Mouse (Mus musculus) kidney, embryonic 14.5 days (tissue): ENCODE measurements around the gene Tuba1a. TPM values are rescaled to one million over a fixed set of nuclear protein-coding genes. Genes with fewer than 3 reads are reported as not detected.

Experiments used
- ATAC-seq: fragments of 200-750 bp; cut with Nextera tagmentation; 2 replicates; pipeline ENCODE4 v1.8.0; 2017; ENCODE audit warnings: moderate number of reproducible peaks, mild to moderate bottlenecking, moderate TSS enrichment, moderate library complexity; ENCODE audit not compliant: low FRiP score, low TSS enrichment
- H3K27ac ChIP-seq: fragments of 300-500 bp; sonication (generic); 2 replicates; pipeline ENCODE4 v1.5.1; 2014; ENCODE audit warnings: low read depth, mild to moderate bottlenecking, low read length, moderate library complexity, mixed read lengths
- H3K27me3 ChIP-seq: fragments of 300-500 bp; sonication (generic); 2 replicates; pipeline ENCODE4 v1.6.1; 2014; ENCODE audit warnings: mild to moderate bottlenecking, low read length; ENCODE audit not compliant: control insufficient read depth, insufficient read depth
- H3K36me3 ChIP-seq: fragments of 300-500 bp; sonication (generic); 2 replicates; pipeline ENCODE4 v1.6.1; 2014; ENCODE audit warnings: low read length, mixed read lengths; ENCODE audit not compliant: control insufficient read depth, insufficient read depth
- H3K4me1 ChIP-seq: fragments of 300-500 bp; sonication (generic); 2 replicates; pipeline ENCODE4 v1.6.1; 2014; ENCODE audit warnings: low read length, mixed read lengths; ENCODE audit not compliant: control insufficient read depth, insufficient read depth
- H3K4me2 ChIP-seq: fragments of 300-500 bp; sonication (generic); replicated peaks from 2 replicates; pipeline ENCODE4 v1.6.1; 2014; ENCODE audit warnings: low read depth, mild to moderate bottlenecking, low read length
- H3K4me3 ChIP-seq: fragments of 300-500 bp; sonication (generic); 2 replicates; pipeline ENCODE4 v1.5.1; 2014; ENCODE audit warnings: mild to moderate bottlenecking, low read length
- H3K9ac ChIP-seq: fragments of 300-500 bp; sonication (generic); 2 replicates; pipeline ENCODE4 v1.6.1; 2014; ENCODE audit warnings: low read depth, mild to moderate bottlenecking, low read length, moderate library complexity
- H3K9me3 ChIP-seq: fragments of 300-500 bp; sonication (generic); 2 replicates; pipeline ENCODE4 v1.6.1; 2016; ENCODE audit warnings: low read length; ENCODE audit not compliant: control insufficient read depth
- WGBS: fragments of 180-500 bp; shearing (Covaris S2); extraction: QIAGEN DNeasy Blood & Tissue Kit; methylation state at CpG from one replicate; pipeline ENCODE4 v1.1.7; 2014; 5-methylcytosine and 5-hydroxymethylcytosine counted together
- polyA plus RNA-seq: library from polyadenylated mRNA; unstranded; fragments of >200 nt; fragmentation: Nextera tagmentation; extraction: Ambion mirVana; gene quantifications from 2 replicates; pipeline ENCODE4 v1.2.1, GENCODE M21; 2014

Tuba1a gene
- polyA plus RNA-seq, 1 experiment from 2014 or later: 891 TPM

GRCm38 (mm10) chr15:98902600-98902999 is 50.9 kb downstream of the Tuba1a start:
- H3K4me3 ChIP-seq: no peak overlapping the region
- peaks cover 20% of the 10 kb centered on the region for H3K27me3 ChIP-seq
- WGBS: 89% methylated on average over 2 of the region's 2 CpGs
- peaks cover 9% of the 10 kb centered on the region for H3K4me1 ChIP-seq
- H3K9ac ChIP-seq: no peak overlapping the region
- ATAC-seq: no peak
- H3K36me3 ChIP-seq: peaks cover 31% of the 10 kb centered on the region
- H3K27ac ChIP-seq: no peak overlapping the region
- H3K9me3 ChIP-seq: no peaks in the 10 kb centered on the region
- H3K4me2 ChIP-seq: no peak overlapping the region

GRCm38 (mm10) chr15:98901530-98901929 is 52.0 kb downstream of the Tuba1a start:
- no peak overlapping the region for H3K4me3 ChIP-seq
- ATAC-seq: no peak
- H3K4me1 ChIP-seq: peaks cover 14% of the 10 kb centered on the region
- no peak overlapping the region for H3K27ac ChIP-seq
- no peak overlapping the region for H3K9ac ChIP-seq
- H3K9me3 ChIP-seq: no peaks in the 10 kb centered on the region
- H3K36me3 ChIP-seq: peaks cover 23% of the 10 kb centered on the region
- 68% methylated on average over 1 of the region's 1 CpGs for WGBS
- no peak overlapping the region for H3K4me2 ChIP-seq
- peaks cover 30% of the 10 kb centered on the region for H3K27me3 ChIP-seq

Other genes with a start within 250 kb of the Tuba1a start
- gene Ccdc65, start 245.5 kb downstream of the Tuba1a start, polyA plus RNA-seq: 0.69 and 1.0 TPM in 2 replicates
- 28.8 and 33.4 TPM in 2 replicates for gene Fkbp11, start 225.5 kb downstream of the Tuba1a start, polyA plus RNA-seq
- gene Arf3, start 190.5 kb downstream of the Tuba1a start, polyA plus RNA-seq: 29.8 and 39.7 TPM in 2 replicates
- not detected in 2 replicates for gene Wnt10b, start 175.6 kb downstream of the Tuba1a start, polyA plus RNA-seq
- not detected in 2 replicates for gene Wnt1, start 163.8 kb downstream of the Tuba1a start, polyA plus RNA-seq
- gene Ddn, start 144.2 kb downstream of the Tuba1a start, polyA plus RNA-seq: 1.4 TPM in 2 replicates
- 67.8 and 83.7 TPM in 2 replicates for gene Prkag1, start 122.2 kb downstream of the Tuba1a start, polyA plus RNA-seq
- gene Kmt2d, start 82.5 kb downstream of the Tuba1a start, polyA plus RNA-seq: 17.5 and 21.4 TPM in 2 replicates
- gene Rhebl1, start 59.2 kb downstream of the Tuba1a start, polyA plus RNA-seq: 14.4 and 22.4 TPM in 2 replicates
- 0.54 and 0.84 TPM in 2 replicates for gene Dhh, start 55.2 kb downstream of the Tuba1a start, polyA plus RNA-seq
- gene Lmbr1l, start 35.5 kb downstream of the Tuba1a start, polyA plus RNA-seq: 5.5 and 8.6 TPM in 2 replicates
- gene Tuba1b, start 19.1 kb downstream of the Tuba1a start, polyA plus RNA-seq: 1,971 and 2,088 TPM in 2 replicates
- gene Gm49450, start 152 bp downstream of the Tuba1a start, polyA plus RNA-seq: not detected in 2 replicates
- gene Tuba1c, start 76.2 kb upstream of the Tuba1a start, polyA plus RNA-seq: 187 and 196 TPM in 2 replicates
- gene Prph, start 101.5 kb upstream of the Tuba1a start, polyA plus RNA-seq: 0.13 and 0.31 TPM in 2 replicates
- 27.3 and 31.7 TPM in 2 replicates for gene Troap, start 120.9 kb upstream of the Tuba1a start, polyA plus RNA-seq
- gene C1ql4, start 134.1 kb upstream of the Tuba1a start, polyA plus RNA-seq: 0.43 and 1.3 TPM in 2 replicates
- 5.4 and 7.1 TPM in 2 replicates for gene Dnajc22, start 139.5 kb upstream of the Tuba1a start, polyA plus RNA-seq
- gene Spats2, start 172.2 kb upstream of the Tuba1a start, polyA plus RNA-seq: 51.5 and 55.2 TPM in 2 replicates